Mouse (Mus musculus) Patski (cell line): ENCODE measurements around the gene Proser1. TPM values are rescaled to one million over a fixed set of nuclear protein-coding genes. Genes with fewer than 3 reads are reported as not detected.

Source experiments
- ATAC-seq: fragments of 100-300 bp; one replicate; pipeline ENCODE4 v1.8.0; 2021
- CTCF ChIA-PET: fragments of 350-600 bp; sonication (Branson Sonifier 250); formaldehyde crosslinking; loops from one replicate; lab custom pipeline; 2022; ENCODE audit warnings: inconsistent platforms; lab: Charles Lee
- POLR2A ChIA-PET: fragments of 350-600 bp; sonication (Branson Sonifier 250); formaldehyde crosslinking; loops from one replicate; lab custom pipeline; 2022; ENCODE audit warnings: antibody characterized with exemption, inconsistent platforms; lab: Charles Lee
- DNase-seq: peaks from one replicate; pipeline ENCODE4 v3.0.0-alpha.2; 2011; ENCODE audit warnings: low read depth, low spot score
- H3K27me3 ChIP-seq: fragments of 371-371 bp; one replicate; pipeline ENCODE4 v1.5.1; 2021
- CTCF ChIP-seq: fragments of 100-300 bp; IDR thresholded peaks from one replicate; pipeline ENCODE4 v1.5.1; 2021
- in situ Hi-C: fragments of 300-500 bp; cut with MboI; formaldehyde crosslinking; loops from 3 replicates; pipeline ENCODE4 v1.11.1; 2018; ENCODE audit warnings: low pct_unique_long_range_greater_than_20kb, mixed read lengths
- polyA plus RNA-seq: library from polyadenylated mRNA; unstranded; gene quantifications from one replicate; pipeline ENCODE4 v1.2.3, GENCODE M21; 2021

Proser1 gene
- polyA plus RNA-seq, result 19.5 TPM

DNA sequence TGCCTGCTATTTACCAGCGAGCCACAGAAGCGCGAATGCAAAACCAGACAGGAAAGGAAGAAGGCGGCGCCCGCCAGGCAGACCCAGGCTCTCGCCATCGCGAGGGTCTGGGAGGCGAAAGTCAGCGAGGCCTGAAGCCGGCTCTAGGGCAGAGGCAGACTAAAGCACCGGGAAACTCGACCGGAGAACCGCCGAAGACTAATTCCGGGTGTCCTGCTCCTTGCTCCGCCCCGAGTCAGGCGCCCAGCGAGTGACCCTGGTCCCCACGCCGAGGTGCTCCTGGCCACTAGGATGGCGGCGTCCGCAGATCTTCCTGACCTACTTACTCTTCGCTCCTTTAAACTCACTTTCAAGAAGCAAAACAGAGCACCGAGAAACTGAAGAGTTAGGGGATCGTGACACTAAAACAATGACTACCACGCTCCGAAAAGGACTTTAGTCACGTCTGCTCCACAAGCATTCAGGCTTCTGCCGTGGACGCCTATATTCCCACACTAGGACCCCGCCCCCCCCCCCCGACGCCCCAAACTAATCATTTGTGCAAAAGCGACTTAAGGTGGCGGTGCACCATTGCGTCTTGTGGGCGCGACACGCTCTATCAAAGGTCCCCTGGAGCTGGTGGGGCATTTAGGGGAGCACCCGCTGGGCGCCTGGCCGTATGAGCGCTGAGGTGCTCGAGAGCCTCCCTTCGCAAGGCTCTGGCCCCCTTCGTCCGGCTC, at the start of gene Proser1, which contains the start of gene Nhlrc3:
Gene Proser1 (plus strand): TSS at position 621 of the 719 bp plus-strand sequence.
Gene Nhlrc3 (minus strand): TSS at position 287 of the 719 bp plus-strand sequence.
- POLR2A ChIA-PET, result interaction anchor here (0.7 to 1.3 kb wide), 2 partner anchors 10 to 42 kb away, joined by 3 to 4 read pairs; no protein-coding TSS in a partner anchor
- no peak for TF ChIP-seq CTCF

DNA sequence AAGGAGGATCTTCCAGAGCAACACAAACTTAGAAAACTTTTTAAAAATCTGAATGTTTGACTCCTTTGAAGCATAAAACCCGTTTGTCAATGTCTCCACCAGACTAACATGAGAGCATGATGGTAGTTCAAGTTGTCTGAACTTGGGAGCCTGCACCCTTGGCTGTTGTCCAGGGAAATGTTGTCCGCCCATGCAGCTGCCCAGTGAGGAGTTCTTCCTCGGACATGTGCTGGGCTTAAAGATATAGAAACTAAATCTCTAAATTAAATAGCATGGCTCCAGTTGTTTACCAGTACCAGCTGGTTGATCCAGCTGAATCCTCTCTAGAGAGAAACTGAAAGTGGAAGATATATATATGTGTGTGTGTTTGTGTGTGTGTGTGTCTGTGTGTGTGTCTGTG, 49.5 kb upstream of the Proser1 start:
- H3K27me3 ChIP-seq, result peaks cover 16% of the 10 kb centered on the region
- TF ChIP-seq CTCF, result no peak
- ATAC-seq (no peak), DNase-seq (no peak)
- ChIA-PET POLR2A (no interaction called here), CTCF (no interaction called here)
- in situ Hi-C loops, result no loop called here

More for the DNA sequence above, at the start of gene Proser1, which contains the start of gene Nhlrc3:
- ATAC-seq (peak; percentile 93), DNase-seq (peak; percentile 97)
- CTCF ChIA-PET, result interaction anchor here (0.6 to 2.3 kb wide), 5 partner anchors 9 to 1467 kb away, joined by 3 to 10 read pairs (median 4); no protein-coding TSS in a partner anchor
- in situ Hi-C loops, result no loop called here
- no peaks in the 10 kb centered on the region for H3K27me3 ChIP-seq

DNA sequence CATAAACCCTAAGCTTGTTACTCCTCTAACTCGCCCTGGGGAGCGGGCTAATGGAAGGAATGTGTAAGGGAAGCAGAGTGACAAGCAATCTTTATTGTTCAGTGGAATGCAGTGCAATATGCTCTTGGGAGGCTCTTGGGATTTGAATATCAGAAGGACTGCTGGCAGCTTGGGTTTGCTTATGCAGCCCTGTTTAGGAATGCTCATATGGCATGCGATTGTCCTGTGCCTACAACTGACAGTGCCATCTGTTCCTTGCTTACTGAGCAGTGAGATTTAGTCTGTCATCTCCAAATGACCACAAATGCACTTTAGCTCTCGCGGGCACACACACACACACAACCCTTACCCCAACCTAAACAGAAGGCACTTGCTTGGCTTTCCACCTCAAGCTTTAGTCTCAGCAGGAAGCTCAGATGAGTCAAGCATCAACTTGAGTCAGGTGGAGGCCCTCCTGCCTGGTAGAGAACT, 47.4 kb upstream of the Proser1 start:
- H3K27me3 ChIP-seq, result peaks cover 7% of the 10 kb centered on the region
- CTCF ChIA-PET, result interaction anchor here (1.5 kb wide), 2 partner anchors 10 to 12 kb away, joined by 3 to 7 read pairs; no protein-coding TSS in a partner anchor
- in situ Hi-C loops, result no loop called here
- no peak for TF ChIP-seq CTCF
- ATAC-seq, result no peak
- POLR2A ChIA-PET, result no interaction called here
- DNase-seq, result no peak

DNA sequence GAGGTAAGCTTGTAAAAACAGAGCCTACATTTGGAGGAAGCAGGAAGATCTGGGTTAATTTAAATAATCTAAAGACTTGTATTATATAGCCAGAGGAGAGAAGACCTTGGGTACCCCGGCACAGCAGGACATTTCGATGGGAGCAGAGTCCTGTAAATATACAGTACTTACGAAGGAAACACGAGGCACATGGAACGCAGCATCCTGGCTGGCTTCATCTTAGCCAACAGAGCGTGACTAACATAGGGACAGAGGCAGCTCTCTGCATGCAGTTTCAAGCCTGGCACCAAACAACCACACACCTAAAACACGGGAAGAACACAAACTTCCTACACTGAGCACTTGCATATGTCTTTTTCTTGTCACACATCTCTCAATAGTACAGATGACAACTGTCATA, 45.8 kb upstream of the Proser1 start:
- no peak for TF ChIP-seq CTCF
- peaks cover 7% of the 10 kb centered on the region for H3K27me3 ChIP-seq
- ChIA-PET POLR2A (no interaction called here), CTCF (interaction anchor here (1.0 kb wide), 2 partner anchors 11 to 25 kb away, joined by 3 read pairs; no protein-coding TSS in a partner anchor)
- in situ Hi-C loops, result no loop called here
- DNase-seq (no peak), ATAC-seq (no peak)

DNA sequence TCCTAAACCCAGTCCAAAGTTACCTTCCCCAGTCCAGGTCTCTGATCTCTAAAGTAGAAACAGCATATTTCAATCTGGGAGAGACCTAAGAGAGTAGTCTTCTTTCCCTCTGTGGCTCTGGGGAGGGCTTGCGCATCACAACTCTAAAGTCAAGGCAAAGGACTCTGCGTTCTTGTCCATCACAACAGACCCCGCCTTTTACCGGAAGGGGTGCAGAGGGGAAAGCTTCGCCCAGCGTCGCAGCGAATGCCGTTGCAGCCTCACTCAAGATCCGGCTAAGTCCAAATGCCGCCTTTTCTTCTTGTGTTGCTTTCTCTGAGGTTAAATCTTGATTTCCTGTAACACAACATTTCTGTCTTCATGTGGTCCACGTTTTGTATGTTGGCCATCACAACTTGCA, 41.8 kb upstream of the Proser1 start:
- no peak for TF ChIP-seq CTCF
- POLR2A ChIA-PET, result no interaction called here
- no peak for ATAC-seq
- H3K27me3 ChIP-seq, result peaks cover 6% of the 10 kb centered on the region
- in situ Hi-C loops, result no loop called here
- CTCF ChIA-PET, result no interaction called here
- no peak for DNase-seq

DNA sequence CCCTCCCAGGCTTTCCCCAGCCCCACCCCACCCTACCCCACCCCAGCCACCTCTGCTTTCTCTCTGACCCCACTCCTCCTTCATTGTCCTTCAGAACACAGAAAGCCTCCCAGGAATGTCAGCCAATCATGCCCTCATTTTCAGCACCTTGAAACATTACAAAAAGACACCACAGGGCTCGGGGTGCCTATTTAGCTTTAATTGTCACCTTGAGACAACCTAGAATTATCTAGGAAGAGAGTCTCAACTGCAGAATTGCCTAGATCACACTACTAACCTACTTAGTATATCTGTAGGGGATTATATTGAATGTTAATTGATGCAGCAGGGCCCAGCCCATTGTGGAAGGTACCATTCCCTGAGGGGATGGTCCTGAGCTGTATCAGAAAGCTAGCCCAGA, 40.8 kb upstream of the Proser1 start:
- no peak for ATAC-seq
- POLR2A ChIA-PET, result no interaction called here
- in situ Hi-C loops, result no loop called here
- peaks cover 6% of the 10 kb centered on the region for H3K27me3 ChIP-seq
- CTCF ChIA-PET, result interaction anchor here (1.3 kb wide), 1 partner anchor 17 kb away, joined by 3 read pairs; no protein-coding TSS in a partner anchor
- DNase-seq, result no peak
- TF ChIP-seq CTCF, result no peak

DNA sequence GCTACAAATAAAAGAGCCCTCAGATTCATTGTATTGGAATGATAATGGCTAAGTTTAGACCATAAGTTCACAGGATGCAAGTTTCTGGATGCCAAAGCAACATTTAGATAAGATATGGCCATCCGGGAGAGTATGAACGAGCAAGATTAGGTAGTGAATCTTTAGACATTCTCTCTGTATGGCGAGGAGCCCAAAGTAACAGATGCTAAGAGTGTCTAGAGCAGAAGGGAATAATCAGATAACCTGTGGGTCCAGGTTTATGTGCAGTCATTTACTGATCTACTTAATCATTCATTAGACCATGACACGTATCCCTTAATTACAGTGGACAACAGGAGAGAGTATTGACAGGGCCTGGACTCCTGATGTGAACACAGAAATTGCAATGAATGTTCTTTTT, 39.9 kb upstream of the Proser1 start:
- DNase-seq (no peak), ATAC-seq (no peak)
- H3K27me3 ChIP-seq, result peaks cover 3% of the 10 kb centered on the region
- no peak for TF ChIP-seq CTCF
- POLR2A ChIA-PET, result interaction anchor here (0.7 kb wide), 1 partner anchor 18 kb away, joined by 3 read pairs; no protein-coding TSS in a partner anchor
- CTCF ChIA-PET, result interaction anchor here (1.3 kb wide), 1 partner anchor 16 kb away, joined by 3 read pairs; no protein-coding TSS in a partner anchor
- in situ Hi-C loops, result no loop called here

DNA sequence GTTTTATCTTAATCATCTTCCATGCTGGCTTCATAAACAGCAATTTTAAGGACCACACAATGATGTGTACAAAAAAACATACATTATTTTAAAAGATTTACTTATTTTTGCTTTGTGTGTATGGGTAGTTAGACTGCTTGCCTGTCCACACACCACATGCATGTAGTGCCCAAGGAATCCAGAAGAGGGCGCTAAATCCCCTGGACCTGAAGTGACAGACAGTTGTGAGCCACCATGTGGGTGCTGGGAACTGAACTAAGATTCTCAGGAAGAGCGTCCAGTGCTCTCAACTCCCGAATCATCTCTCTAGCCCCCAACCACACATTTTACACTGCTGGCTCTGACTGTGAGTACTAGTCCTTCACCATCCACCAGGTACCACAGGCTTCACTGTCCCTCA, 28.9 kb upstream of the Proser1 start:
- no peak for DNase-seq

DNA sequence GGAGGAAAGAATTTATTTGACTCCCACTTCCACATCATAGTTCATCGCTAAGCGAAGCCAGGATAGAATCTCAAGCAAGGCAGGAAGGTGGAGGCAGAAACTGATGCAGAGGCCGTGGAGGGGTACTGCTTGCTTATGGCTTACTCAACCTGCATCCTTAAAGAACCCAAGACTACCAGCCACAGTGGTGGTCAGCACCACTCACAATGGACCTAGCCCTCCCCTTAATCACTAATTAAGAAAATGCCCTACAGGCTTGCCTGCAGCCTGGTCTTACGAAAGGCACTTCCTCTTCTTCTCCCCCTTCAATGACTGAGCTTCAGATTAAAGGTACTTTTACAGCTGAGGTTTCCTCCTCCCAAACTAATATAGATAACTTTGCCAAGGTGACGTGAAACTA, 26.9 kb upstream of the Proser1 start:
- CTCF ChIA-PET, result interaction anchor here (1.8 kb wide), 1 partner anchor 12 kb away, joined by 5 read pairs; no protein-coding TSS in a partner anchor
- no peaks in the 10 kb centered on the region for H3K27me3 ChIP-seq
- no peak for TF ChIP-seq CTCF
- ATAC-seq (no peak), DNase-seq (no peak)
- POLR2A ChIA-PET, result interaction anchor here (0.5 kb wide), 1 partner anchor 182 kb away, joined by 3 read pairs; no protein-coding TSS in a partner anchor
- in situ Hi-C loops, result no loop called here

More for the DNA sequence above, 28.9 kb upstream of the Proser1 start:
- TF ChIP-seq CTCF, result peak; percentile 57
- POLR2A ChIA-PET, result no interaction called here
- CTCF ChIA-PET, result no interaction called here
- ATAC-seq, result no peak
- in situ Hi-C loops, result no loop called here
- H3K27me3 ChIP-seq, result no peaks in the 10 kb centered on the region

DNA sequence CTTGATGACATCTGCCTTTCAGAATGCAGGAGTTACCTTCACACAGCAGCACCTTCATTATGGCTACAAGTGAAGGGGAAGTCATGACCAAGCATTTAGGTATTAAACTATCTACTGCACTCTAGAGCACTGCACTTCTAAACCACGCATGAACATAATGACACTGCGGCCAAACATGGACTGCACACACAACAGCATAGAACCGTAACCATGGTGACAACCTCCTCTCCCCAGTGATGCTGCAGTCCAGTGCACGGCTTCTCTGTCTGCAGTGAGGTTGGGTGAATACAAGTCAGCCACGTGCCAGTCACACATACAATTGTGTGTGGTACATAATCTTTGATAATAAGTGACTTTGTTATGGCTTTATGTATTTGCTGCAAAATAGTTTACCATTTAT, 17.9 kb upstream of the Proser1 start:
- POLR2A ChIA-PET, result no interaction called here
- DNase-seq (no peak), ATAC-seq (no peak)
- CTCF ChIA-PET, result no interaction called here
- no peaks in the 10 kb centered on the region for H3K27me3 ChIP-seq
- in situ Hi-C loops, result loop anchor here (5.0 kb wide), 3 partner anchors 118 to 1188 kb away; no protein-coding TSS in a partner anchor
- no peak for TF ChIP-seq CTCF

DNA sequence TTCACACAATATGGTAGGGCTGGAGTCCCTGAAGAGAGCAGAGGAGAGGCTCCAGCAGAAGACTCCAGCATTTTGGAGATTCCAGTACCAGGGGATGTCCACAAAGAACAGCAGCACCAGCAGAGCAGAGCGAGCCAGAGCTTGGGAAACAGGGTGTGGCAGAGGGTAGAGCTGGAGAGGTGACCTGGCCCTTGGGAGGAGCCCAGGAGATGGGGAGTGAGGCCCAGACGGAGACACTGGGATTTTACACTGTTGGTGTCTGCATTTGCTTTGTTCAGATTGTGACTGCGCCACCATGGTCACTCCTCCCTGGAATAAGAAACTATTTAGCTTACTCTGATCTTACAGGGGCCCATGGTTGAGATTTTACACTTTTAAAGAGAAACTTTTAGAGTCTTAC, 16.7 kb upstream of the Proser1 start:
- DNase-seq (no peak), ATAC-seq (no peak)
- H3K27me3 ChIP-seq, result no peaks in the 10 kb centered on the region
- TF ChIP-seq CTCF, result no peak
- POLR2A ChIA-PET, result no interaction called here
- in situ Hi-C loops, result loop anchor here (5.0 kb wide), 3 partner anchors 120 to 1190 kb away; no protein-coding TSS in a partner anchor
- CTCF ChIA-PET, result interaction anchor here (0.7 to 4.0 kb wide), 7 partner anchors 114 to 429 kb away, joined by 3 to 33 read pairs (median 5); partner anchors contain the start of gene Lhfp
